Mouse (Mus musculus): Measurements from ENCODE around the gene Ulk4. TPM values are rescaled to one million over a fixed set of nuclear protein-coding genes. Genes with fewer than 3 reads are reported as not detected.
"Not testable (repeated sequence)": the region's sequence is repeated elsewhere in the genome, so short reads cannot be mapped to it uniquely, and the experiment has no call there.

Ulk4 gene
- polyA plus RNA-seq, 1 experiment from 2014 or later = 193 TPM

GRCm38 (mm10) chr9:121215349-121216000 is 61.5 kb downstream of the Ulk4 start:
- H3K4me2 ChIP-seq = no peak overlapping the region
- 29% methylated on average over 3 of the region's 3 CpGs for WGBS

GRCm38 (mm10) chr9:121212322-121212721 is 64.7 kb downstream of the Ulk4 start:
- no peaks in the 10 kb centered on the region for H3K27me3 ChIP-seq
- no peak for ATAC-seq (ENCODE audit: insufficient number of reproducible peaks, insufficient read depth, low FRiP score, low TSS enrichment, low read depth)
- H3K4me3 ChIP-seq (replicated peaks) = no peak overlapping the region
- WGBS = 69% methylated on average over 3 of the region's 3 CpGs
- no peaks in the 10 kb centered on the region for H3K4me1 ChIP-seq (replicated peaks)
- H3K36me3 ChIP-seq = peaks cover 6% of the 10 kb centered on the region; the same call in 1 of the 2 replicates
- no peak overlapping the region for H3K27ac ChIP-seq
- H3K4me2 ChIP-seq = no peak overlapping the region
- H3K9ac ChIP-seq (replicated peaks) = no peak overlapping the region
- H3K9me3 ChIP-seq = peaks cover 3% of the 10 kb centered on the region

More at GRCm38 (mm10) chr9:121215349-121216000, 61.5 kb downstream of the Ulk4 start:
- Histone ChIP-seq H3K4me3 (replicated peaks) (no peak overlapping the region), H3K27ac (no peak overlapping the region), H3K9me3 (no peaks in the 10 kb centered on the region; the same call in 1 of the 2 replicates), H3K36me3 (no peaks in the 10 kb centered on the region), H3K9ac (replicated peaks) (no peak overlapping the region), H3K27me3 (no peaks in the 10 kb centered on the region), H3K4me1 (replicated peaks) (no peaks in the 10 kb centered on the region)
- ATAC-seq (ENCODE audit: insufficient number of reproducible peaks, insufficient read depth, low FRiP score, low TSS enrichment, low read depth) = no peak

GRCm38 (mm10) chr9:121205046-121205445 is 72.0 kb downstream of the Ulk4 start:
- no peak overlapping the region for H3K9ac ChIP-seq (replicated peaks)
- 81% methylated on average over 7 of the region's 7 CpGs for WGBS
- no peaks in the 10 kb centered on the region for H3K4me1 ChIP-seq (replicated peaks)
- no peak for ATAC-seq (ENCODE audit: insufficient number of reproducible peaks, insufficient read depth, low FRiP score, low TSS enrichment, low read depth)
- peaks cover 6% of the 10 kb centered on the region; the same call in 1 of the 2 replicates for H3K36me3 ChIP-seq
- H3K27me3 ChIP-seq = no peaks in the 10 kb centered on the region
- H3K27ac ChIP-seq = no peak overlapping the region
- peaks cover 3% of the 10 kb centered on the region for H3K9me3 ChIP-seq
- H3K4me2 ChIP-seq = no peak overlapping the region
- no peak overlapping the region for H3K4me3 ChIP-seq (replicated peaks)

- Histone ChIP-seq H3K9me3 (no peaks in the 10 kb centered on the region; the same call in 1 of the 2 replicates), H3K4me1 (replicated peaks) (no peaks in the 10 kb centered on the region), H3K9ac (replicated peaks) (no peak overlapping the region), H3K27me3 (no peaks in the 10 kb centered on the region), H3K4me3 (replicated peaks) (no peak overlapping the region), H3K36me3 (peaks cover 6% of the 10 kb centered on the region; the same call in 1 of the 2 replicates), H3K27ac (no peak overlapping the region), H3K4me2 (no peak overlapping the region)
- WGBS = 85% methylated on average over 14 of the region's 14 CpGs
- ATAC-seq (ENCODE audit: insufficient number of reproducible peaks, insufficient read depth, low FRiP score, low TSS enrichment, low read depth) = no peak
Observed at GRCm38 (mm10) chr9:121204149-121204800, 72.7 kb downstream of the Ulk4 start.

- H3K4me1 ChIP-seq (replicated peaks) = no peaks in the 10 kb centered on the region
- 91% methylated on average over 1 of the region's 1 CpGs for WGBS
- H3K4me2 ChIP-seq = no peak overlapping the region
- H3K9ac ChIP-seq (replicated peaks) = no peak overlapping the region
- ATAC-seq (ENCODE audit: insufficient number of reproducible peaks, insufficient read depth, low FRiP score, low TSS enrichment, low read depth) = no peak
- H3K27ac ChIP-seq = no peak overlapping the region
- no peaks in the 10 kb centered on the region for H3K9me3 ChIP-seq
- H3K36me3 ChIP-seq = peaks cover 6% of the 10 kb centered on the region; the same call in 1 of the 2 replicates
- H3K4me3 ChIP-seq (replicated peaks) = no peak overlapping the region
- no peaks in the 10 kb centered on the region for H3K27me3 ChIP-seq
Observed at GRCm38 (mm10) chr9:121203686-121204085, 73.3 kb downstream of the Ulk4 start.

- not testable (repeated sequence) for H3K4me1 ChIP-seq (replicated peaks); ATAC-seq (ENCODE audit: insufficient number of reproducible peaks, insufficient read depth, low FRiP score, low TSS enrichment, low read depth); H3K27ac ChIP-seq; H3K27me3 ChIP-seq; H3K9ac ChIP-seq (replicated peaks); H3K4me3 ChIP-seq (replicated peaks); H3K4me2 ChIP-seq; H3K36me3 ChIP-seq
- H3K9me3 ChIP-seq = peaks cover 15% of the 10 kb centered on the region
- 88% methylated on average over 5 of the region's 5 CpGs for WGBS
Observed at GRCm38 (mm10) chr9:121199146-121199685, 77.8 kb downstream of the Ulk4 start.

GRCm38 (mm10) chr9:121196473-121196872 is 80.5 kb downstream of the Ulk4 start:
- Histone ChIP-seq H3K4me2 (no peak overlapping the region), H3K27me3 (no peaks in the 10 kb centered on the region), H3K9me3 (peaks cover 41% of the 10 kb centered on the region), H3K9ac (replicated peaks) (no peak overlapping the region), H3K36me3 (peaks cover 13% of the 10 kb centered on the region; the same call in 1 of the 2 replicates), H3K4me3 (replicated peaks) (no peak overlapping the region), H3K27ac (no peak overlapping the region), H3K4me1 (replicated peaks) (no peaks in the 10 kb centered on the region)
- WGBS = 93% methylated on average over 9 of the region's 9 CpGs
- ATAC-seq (ENCODE audit: insufficient number of reproducible peaks, insufficient read depth, low FRiP score, low TSS enrichment, low read depth) = no peak

GRCm38 (mm10) chr9:121195106-121195505 is 81.9 kb downstream of the Ulk4 start:
- H3K36me3 ChIP-seq = peaks cover 13% of the 10 kb centered on the region; the same call in 1 of the 2 replicates
- H3K9ac ChIP-seq (replicated peaks) = no peak overlapping the region
- 93% methylated on average over 4 of the region's 4 CpGs for WGBS
- no peak overlapping the region for H3K4me2 ChIP-seq
- no peak for ATAC-seq (ENCODE audit: insufficient number of reproducible peaks, insufficient read depth, low FRiP score, low TSS enrichment, low read depth)
- no peaks in the 10 kb centered on the region for H3K4me1 ChIP-seq (replicated peaks)
- peaks cover 41% of the 10 kb centered on the region for H3K9me3 ChIP-seq
- H3K4me3 ChIP-seq (replicated peaks) = no peak overlapping the region
- no peak overlapping the region for H3K27ac ChIP-seq
- no peaks in the 10 kb centered on the region for H3K27me3 ChIP-seq

DNA sequence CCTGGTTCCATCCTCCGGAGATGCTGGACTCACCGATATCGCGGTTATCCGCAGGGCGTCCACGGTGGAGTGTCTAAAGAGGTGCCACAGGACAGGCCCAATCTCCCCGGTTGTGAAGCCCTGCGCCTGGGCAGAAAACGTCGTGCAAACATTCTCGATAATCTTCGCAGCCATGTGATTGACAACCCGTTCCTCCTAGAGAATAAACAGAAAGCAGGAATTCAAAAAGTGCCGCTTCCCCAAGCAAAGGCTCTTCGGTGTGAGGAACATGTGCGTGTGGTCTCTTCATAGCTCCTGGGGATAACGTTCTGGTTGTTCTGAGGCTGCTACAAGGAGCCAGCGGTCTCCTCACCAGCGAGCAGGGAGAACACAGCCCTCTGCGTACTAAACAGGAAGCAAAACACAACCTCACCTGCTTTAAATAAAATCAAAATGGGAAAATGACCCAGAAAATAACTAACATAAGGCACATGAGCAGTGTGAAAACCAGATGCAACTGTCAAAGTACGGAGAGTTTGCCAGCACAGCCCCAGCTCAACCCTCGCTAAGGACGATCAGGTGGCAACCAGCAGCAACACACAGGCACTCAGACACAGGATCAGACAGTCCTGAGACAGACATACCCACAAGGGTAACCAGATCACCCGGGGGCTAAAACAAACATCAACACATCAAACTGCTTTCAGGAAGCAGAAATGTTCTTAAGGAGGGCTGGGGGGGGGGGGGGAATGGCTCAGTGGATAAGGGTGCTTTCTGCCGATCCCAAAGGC is 84.2 kb downstream of the Ulk4 start:
- no peaks in the 10 kb centered on the region for H3K4me1 ChIP-seq (replicated peaks)
- no peaks in the 10 kb centered on the region for H3K27me3 ChIP-seq
- peaks cover 13% of the 10 kb centered on the region; the same call in 1 of the 2 replicates for H3K36me3 ChIP-seq
- no peak overlapping the region for H3K27ac ChIP-seq
- no peak overlapping the region for H3K4me2 ChIP-seq
- ATAC-seq (ENCODE audit: insufficient number of reproducible peaks, insufficient read depth, low FRiP score, low TSS enrichment, low read depth) = no peak
- peaks cover 41% of the 10 kb centered on the region for H3K9me3 ChIP-seq
- H3K9ac ChIP-seq (replicated peaks) = no peak overlapping the region
- WGBS = 91% methylated on average over 26 of the region's 26 CpGs
- no peak overlapping the region for H3K4me3 ChIP-seq (replicated peaks)

GRCm38 (mm10) chr9:121187811-121188210 is 89.2 kb downstream of the Ulk4 start:
- ATAC-seq (ENCODE audit: insufficient number of reproducible peaks, insufficient read depth, low FRiP score, low TSS enrichment, low read depth) = no peak
- H3K9me3 ChIP-seq = peaks cover 12% of the 10 kb centered on the region; the same call in 1 of the 2 replicates
- H3K4me1 ChIP-seq (replicated peaks) = peaks cover 5% of the 10 kb centered on the region; the same call in 1 of the 2 replicates
- H3K9ac ChIP-seq (replicated peaks) = no peak overlapping the region
- 78% methylated on average over 8 of the region's 8 CpGs for WGBS
- H3K36me3 ChIP-seq = peaks cover 21% of the 10 kb centered on the region; the same call in 1 of the 2 replicates
- H3K4me3 ChIP-seq (replicated peaks) = no peak overlapping the region
- H3K27me3 ChIP-seq = no peaks in the 10 kb centered on the region
- no peak overlapping the region for H3K4me2 ChIP-seq
- no peak overlapping the region for H3K27ac ChIP-seq

DNA sequence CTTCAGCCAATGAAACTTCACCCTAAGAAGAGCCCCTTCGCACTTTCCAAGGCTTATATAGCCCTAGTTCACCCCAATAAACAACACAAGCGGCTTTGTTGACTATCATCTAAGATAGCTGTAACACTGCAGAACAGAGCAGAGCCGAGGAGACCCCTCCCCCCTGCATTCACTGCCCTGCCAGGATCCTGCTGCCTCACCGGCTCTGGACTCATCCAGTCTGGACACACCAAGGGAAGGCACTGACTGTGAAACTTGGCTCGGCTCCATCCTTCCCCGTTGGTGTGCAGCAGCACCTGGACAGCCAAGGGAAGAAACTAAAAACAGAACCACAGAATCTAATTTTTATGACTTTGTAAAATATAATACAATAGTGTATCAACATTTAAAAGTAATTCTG is 91.2 kb downstream of the Ulk4 start:
- no peak for ATAC-seq (ENCODE audit: insufficient number of reproducible peaks, insufficient read depth, low FRiP score, low TSS enrichment, low read depth)
- Histone ChIP-seq H3K9ac (replicated peaks) (no peak overlapping the region), H3K9me3 (no peaks in the 10 kb centered on the region), H3K36me3 (peaks cover 8% of the 10 kb centered on the region; the same call in 1 of the 2 replicates), H3K27ac (no peak overlapping the region), H3K27me3 (no peaks in the 10 kb centered on the region), H3K4me2 (no peak overlapping the region), H3K4me1 (replicated peaks) (peaks cover 5% of the 10 kb centered on the region; the same call in 1 of the 2 replicates), H3K4me3 (replicated peaks) (no peak overlapping the region)
- 42% methylated on average over 6 of the region's 6 CpGs for WGBS

Data from limb, embryonic 12.5 days (tissue).